Mouse (Mus musculus) thymus, postnatal 25 days (tissue): ENCODE results near the gene Me3.

Experiments used
- DNase-seq: peaks from one replicate; pipeline ENCODE4 v3.0.0; 2022

Gene Me3

GRCm38 (mm10) chr7:89748415-89748814 lies 116.2 kb downstream of the Me3 start:
- DNase-seq, result no peak

- no peak for DNase-seq
Measured at GRCm38 (mm10) chr7:89749183-89749582, 117.0 kb downstream of the Me3 start.

- DNase-seq, result no peak
Measured at GRCm38 (mm10) chr7:89766678-89767508, 134.7 kb downstream of the Me3 start.

- no peak for DNase-seq
Measured at GRCm38 (mm10) chr7:89769106-89769896, 137.1 kb downstream of the Me3 start.

GRCm38 (mm10) chr7:89770021-89770420 lies 137.8 kb downstream of the Me3 start:
- DNase-seq, result no peak

DNA sequence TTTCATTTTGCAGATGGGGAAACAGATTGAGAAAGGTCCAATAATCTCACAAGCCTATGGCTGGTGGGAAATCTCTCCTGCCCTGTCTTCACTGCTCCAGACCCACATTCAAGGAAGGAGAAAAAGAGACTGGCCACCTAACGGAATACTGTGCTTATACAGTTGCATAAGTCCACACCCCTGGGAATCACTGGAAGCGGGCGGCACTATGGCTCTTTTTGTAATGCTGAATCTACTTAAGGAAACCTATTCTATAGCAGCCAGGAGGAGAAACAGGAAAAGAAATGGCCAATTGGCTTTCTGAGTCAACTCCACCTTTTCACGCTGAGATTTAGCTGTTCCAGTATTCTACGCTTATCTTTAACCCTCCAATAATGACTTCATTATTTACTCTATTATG lies 140.7 kb downstream of the Me3 start:
- no peak for DNase-seq

DNA sequence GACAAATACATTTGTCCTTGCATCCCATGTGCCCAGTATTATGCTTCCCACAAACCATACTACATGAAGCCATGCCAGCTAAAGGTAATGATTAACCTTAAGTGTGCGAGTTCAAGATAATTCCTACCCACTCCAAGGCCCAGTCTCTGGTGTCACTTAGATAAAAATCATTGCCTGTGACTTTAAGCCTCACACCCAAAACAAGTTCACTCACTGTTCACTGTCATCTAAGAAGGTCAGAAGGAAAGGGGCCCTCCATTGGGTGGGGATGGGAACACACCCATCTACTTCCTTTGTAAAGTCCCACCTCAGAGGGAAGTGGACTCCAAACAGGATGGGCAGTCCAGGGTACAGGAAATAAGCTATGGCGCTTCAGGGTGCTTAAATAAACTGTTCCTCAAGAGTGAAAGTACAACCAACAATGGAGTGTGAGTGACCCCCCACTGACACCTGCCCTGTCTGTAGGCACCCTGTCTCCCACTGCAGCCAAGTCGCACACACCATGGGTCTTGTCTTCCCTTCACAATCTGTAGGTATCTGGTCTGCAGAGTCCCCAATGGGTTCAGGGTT lies 141.2 kb downstream of the Me3 start:
- DNase-seq, result no peak

DNA sequence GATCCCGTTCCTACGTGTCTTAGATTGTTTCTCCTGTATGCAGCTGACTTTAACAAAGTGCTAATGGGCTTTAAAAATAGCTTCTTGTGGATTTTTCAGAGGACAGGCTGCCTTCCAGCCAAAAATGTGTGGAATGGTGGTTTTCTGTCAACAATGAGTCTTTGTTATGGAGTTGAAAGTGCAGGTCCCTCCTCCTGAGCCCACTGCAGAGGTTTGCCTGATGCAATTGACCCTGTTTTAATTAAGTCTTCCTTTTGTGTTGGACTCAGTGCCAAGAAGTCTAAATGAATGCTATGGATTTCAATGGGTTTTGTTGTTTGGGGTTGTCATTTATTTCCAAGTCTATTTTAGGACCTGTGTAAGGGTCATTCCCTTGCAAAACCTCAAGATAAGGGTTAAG lies 141.7 kb downstream of the Me3 start:
- DNase-seq, result no peak

DNA sequence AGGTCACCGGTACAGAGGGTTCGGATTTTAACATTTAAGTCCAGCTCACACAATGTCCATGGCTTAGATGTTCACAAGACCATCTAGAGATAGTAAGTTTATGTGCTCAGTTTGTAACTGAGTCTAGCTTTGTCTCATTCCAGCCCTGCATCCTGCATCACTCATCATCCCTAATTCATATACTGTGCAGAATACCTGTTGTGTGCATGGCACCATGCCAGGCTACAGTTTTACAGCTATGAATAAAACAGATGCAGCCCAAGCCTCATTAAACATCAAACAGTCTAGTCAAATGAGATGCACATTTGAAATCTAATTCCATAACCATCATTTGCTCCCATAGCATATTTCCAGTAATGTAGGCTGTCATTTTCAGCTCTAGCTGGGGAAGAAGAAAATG lies 143.7 kb downstream of the Me3 start:
- no peak for DNase-seq

- DNase-seq, result no peak
Measured at GRCm38 (mm10) chr7:89781391-89781790, 149.2 kb downstream of the Me3 start.

DNA sequence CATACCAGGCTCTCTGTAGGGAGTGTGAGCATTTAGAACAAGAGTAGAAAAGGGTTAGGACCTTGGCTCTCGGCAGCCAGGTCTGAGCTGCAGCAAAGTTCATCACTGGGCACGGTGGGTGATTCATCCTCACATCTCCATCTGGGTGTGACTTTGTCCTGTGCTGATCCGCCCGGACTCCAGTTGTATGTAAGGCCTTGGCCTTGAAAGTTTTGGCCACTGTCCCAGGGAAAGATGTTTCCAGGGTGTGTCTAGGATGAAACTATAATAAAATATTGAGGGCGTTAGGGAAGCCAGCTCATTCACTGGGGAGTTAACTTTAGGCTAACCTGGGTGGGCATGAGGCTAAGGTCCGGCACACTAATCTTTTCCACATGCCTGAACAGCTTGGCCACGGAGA lies 155.5 kb downstream of the Me3 start:
- no peak for DNase-seq

DNA sequence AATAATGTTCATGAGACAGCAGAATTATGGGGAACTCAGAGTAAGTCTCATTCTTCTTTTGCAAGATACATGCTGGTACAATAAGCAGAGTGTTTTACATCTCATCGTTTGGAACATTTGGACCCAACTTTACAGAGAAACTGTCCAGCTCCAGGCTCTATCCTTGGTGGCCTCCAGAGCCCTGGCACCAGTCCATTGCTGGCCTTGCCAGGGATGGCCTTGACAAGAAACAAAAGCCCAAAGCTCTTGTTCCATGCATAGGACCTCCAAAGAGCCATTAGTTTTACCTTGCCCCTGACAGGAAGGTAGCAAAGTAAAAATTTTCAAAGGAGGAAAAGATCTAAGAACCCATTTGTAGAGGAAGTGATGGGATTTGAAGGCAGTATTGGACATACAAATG lies 160.4 kb downstream of the Me3 start:
- DNase-seq, result no peak

- no peak for DNase-seq
Measured at GRCm38 (mm10) chr7:89795366-89795765, 163.2 kb downstream of the Me3 start.

GRCm38 (mm10) chr7:89796351-89796801 lies 164.2 kb downstream of the Me3 start:
- no peak for DNase-seq

- DNase-seq, result no peak
Measured at GRCm38 (mm10) chr7:89798358-89799020, 166.3 kb downstream of the Me3 start.

DNA sequence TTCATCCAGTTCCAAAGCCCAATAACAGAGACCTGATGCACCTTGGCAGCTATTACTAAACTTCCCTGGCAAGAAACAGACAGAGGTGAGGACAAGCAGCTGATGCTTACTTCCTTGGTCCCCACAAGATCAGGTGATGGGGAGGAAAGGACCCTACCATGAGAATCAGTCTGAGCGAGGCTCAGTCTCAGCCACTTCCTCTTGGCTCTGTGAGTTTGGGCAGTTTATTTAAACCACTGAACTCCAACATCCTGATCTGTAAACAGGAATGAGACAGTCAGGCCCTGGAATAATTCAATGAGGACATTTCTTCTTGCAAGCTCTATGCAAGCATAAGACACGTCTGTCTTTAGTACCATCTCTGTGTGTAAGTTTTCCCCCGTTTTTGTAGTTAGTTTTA lies 170.3 kb downstream of the Me3 start:
- DNase-seq, result no peak

- no peak for DNase-seq
Measured at GRCm38 (mm10) chr7:89803966-89804365, 171.8 kb downstream of the Me3 start.

- no peak for DNase-seq
Measured at GRCm38 (mm10) chr7:89809400-89809799, 177.2 kb downstream of the Me3 start.

DNA sequence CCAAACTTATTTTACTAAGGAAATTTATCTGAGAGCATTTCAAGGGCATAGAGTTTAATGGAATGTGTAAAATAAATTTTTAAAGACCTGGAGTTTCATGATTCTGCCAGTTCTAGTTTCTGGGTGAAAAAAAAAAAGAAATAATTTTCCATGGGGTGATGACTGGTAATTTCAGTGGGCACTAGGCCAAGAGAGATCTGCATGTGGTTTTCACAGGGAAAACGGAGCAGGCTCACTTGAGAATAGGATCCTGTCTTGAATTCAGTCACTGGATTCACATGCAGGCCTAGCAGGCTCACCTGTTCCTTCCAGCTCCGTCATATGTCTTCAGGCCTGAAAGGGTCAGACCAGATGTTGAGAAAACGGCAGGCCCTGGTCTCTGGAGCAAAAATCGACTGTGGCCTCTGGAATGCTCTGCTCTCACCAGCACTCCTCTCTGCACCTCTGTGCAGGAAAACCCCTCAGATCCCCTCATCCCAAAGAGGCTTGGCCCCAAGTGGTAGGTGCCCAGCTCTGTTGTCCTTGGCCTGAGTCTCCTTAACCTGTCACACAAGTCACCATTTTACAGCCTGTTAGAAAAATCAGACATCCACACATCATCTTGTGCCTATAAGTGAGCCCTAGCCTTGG lies 196.4 kb downstream of the Me3 start:
- DNase-seq, result no peak

DNA sequence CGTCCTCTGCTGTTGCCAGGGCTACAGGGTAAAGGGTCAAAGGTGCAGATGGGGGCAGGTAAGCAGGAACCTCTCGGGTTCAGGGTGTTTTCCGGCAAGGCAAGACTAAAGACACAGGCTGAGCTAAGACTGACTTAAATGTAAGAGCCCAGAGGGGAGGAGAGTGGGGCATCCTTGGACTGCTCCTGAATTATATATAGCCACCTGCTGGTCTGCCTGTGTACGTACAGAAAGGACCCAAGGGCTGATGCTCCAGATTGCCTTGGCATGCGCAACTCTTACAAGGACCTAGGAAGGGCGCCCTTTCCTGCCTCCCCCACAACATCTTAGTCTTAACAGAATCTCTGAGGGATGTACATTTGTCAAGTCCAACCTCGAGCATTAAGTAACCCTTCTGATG lies 197.0 kb downstream of the Me3 start:
- DNase-seq, result no peak

DNA sequence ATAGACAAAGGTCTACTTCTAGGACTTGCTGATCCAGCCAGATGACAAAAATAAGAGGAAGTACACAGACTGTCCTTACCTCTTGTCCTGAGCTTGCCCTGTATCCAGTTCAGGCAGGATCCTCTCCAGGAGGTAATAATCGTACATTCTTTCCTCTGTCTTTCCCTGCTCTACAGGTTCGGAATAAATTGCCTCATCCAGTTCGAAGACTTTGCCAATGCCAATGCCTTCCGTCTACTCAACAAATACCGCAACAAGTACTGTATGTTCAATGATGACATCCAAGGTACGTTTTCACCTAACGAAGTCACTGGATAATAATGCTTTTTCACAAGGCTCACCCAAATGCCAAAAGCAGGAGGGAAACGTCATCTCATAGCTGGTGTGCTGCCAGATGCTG lies 201.3 kb downstream of the Me3 start:
- no peak for DNase-seq

DNA sequence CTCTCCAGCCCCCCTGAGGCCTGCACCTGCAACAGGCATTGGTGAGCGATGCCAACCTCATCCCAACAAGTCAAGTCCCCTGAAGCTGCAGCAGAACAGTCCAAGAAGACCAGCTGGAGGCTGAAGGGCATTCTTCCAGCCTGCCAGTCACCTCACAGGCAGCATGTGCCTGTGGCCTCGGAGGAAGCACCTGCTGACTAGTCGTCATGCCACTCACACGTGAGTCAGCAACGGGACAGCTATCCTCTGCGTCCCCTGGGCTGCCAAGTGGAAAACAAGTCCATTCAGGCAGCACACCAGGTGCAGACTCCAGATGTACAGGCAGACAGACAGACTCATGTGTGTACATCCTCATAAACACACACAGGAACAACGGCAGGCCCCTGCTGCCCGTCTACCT lies 203.4 kb downstream of the Me3 start:
- no peak for DNase-seq

GRCm38 (mm10) chr7:89836676-89837075 lies 204.5 kb downstream of the Me3 start:
- DNase-seq, result no peak
